Mouse (Mus musculus) stomach, postnatal 0 days (tissue): ENCODE results near the gene Cep126.

ENCODE experiments used
- CTCF ChIP-seq: IDR thresholded peaks from 2 replicates; pipeline ENCODE4 v1.5.1; 2016; ENCODE audit warnings: antibody characterized with exemption, low read depth, mild to moderate bottlenecking, moderate library complexity
- EP300 ChIP-seq: optimal IDR thresholded peaks from 2 replicates; pipeline ENCODE3; 2016; ENCODE audit warnings: antibody characterized with exemption

- TF ChIP-seq CTCF (no peak), EP300 (no peak)
These were observed 100.0 kb downstream of the Cep126 start for GRCm38 (mm10) chr9:8034143-8034542.
